Mouse (Mus musculus): ENCODE measurements around the gene Rpl19. TPM values are rescaled to one million over a fixed set of nuclear protein-coding genes. Genes with fewer than 3 reads are reported as not detected.
A peak's percentile ranks its signal among the peaks of the same experiment; 100 is the strongest.

Gene Rpl19
- total RNA-seq, 2 experiments from 2014 or later = 560 to 591 TPM

DNA sequence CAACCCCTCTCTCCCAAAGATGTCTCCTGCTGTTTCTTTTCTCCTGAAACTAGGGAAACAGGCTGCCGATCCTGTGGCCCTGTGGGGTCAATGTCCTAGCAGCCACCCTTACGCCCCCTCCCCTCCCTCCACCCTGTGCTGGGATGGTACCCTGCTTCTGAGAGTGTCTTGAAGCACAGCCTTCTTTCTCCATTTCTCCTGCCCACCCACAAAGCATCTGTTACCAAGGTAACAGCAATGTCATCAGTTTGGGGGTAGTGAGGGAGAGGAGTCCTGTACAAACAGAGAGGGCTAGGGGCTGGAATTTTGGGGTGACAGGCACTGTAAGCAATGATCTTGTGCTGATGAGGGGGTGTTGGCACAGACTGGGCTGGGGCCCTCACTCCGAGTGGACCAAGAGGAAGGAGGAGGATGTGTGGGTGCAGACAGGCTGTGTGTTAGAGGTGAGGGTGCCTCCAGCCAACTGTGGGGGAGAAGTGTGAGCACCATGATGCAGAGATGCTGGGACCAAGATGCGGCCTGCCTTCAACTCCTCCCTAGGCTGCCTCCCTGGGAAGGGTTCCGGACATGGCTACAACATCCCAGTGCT lies 33.7 kb downstream of the Rpl19 start:
- Histone ChIP-seq H3K27ac (peak overlapping the region; percentile 89), H3K4me3 (no peak overlapping the region)
- intact Hi-C loops (cut with DNase I) = no loop called here
- TF ChIP-seq CTCF (IDR thresholded peaks at IDR 0.05) = no peak
- DNase-seq (ENCODE audit: extremely low spot score in 1 of 2, low spot score in 2 of 2) = peak; percentile 30 to 55

DNA sequence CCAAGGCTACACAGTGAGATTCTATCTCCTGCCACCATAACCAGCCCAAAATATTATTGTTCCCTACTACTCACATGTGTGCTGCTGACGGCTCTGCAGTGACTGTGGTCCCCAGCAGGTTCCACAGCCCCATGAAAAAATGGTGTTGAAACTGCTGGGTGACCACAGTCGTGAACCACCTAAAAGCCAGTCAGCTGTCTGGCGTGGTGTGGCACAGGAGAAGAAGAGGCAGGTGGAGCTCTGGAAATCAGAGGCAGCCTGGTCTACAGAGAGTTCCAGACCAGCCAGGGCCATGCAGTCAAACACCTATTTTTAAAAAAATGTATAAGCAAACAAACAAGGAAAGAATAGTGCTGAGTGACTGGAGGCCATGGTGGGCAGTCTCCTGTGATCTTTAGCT lies 34.9 kb downstream of the Rpl19 start:
- intact Hi-C loops (cut with DNase I) = no loop called here
- no peak for TF ChIP-seq CTCF (IDR thresholded peaks at IDR 0.05)
- Histone ChIP-seq H3K4me3 (no peak overlapping the region), H3K27ac (peak overlapping the region; percentile 89)
- no peak for DNase-seq (ENCODE audit: extremely low spot score in 1 of 2, low spot score in 2 of 2)

DNA sequence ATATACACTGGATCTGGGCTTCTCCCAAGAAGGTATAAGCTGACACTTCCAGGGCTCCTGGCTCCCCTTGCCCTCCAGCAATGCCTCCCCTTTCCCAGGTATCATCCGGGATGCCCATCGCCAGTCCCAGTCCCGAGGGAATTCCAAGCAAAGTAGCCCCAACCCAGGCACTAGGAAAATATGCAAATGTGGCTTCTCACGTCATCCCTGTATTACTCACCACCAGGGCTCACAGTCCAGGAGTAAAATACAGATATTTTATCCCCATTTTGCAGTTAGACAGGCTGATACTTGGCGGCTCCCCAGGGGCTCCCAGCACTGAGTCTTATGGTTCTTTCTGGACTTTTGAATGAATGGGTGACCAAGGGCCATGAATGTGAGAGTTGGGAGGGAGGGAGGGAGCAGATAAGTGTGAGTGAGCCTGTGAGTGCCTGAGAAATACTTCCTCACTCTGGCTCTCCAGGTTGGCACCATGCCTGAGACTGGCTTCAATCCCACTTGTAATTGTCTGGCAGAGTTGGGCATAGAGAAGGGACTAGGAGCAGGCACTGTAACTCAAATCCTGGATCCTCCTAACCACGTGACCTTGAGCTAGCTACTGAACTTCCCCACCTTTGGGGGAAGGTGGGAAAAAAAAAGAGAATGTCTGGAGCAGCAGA lies 35.5 kb downstream of the Rpl19 start:
- no peak; the same call in 1 of the 2 replicates for TF ChIP-seq CTCF (IDR thresholded peaks at IDR 0.05)

DNA sequence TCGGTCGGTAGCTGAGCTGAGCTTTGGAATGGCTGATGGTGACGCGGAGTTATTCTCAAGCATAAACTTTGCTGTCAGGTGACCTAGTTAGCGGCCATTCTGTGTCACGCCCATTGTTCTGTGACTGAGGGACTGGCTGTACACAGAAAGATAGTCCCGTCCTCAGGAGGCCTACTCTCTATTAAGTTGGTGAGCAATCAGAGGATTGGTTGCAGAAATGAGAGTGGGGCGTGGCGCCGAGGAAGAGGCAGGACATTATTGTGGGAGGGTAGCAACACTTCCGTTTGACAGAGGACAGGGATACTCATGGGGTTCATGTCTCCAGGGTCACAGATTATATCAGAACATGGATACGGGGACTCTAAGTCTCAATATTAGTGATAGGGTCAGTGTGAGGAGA lies 39.7 kb downstream of the Rpl19 start:
- H3K27ac ChIP-seq = no peak overlapping the region
- intact Hi-C loops (cut with DNase I) = no loop called here
- no peak for TF ChIP-seq CTCF (IDR thresholded peaks at IDR 0.05)
- DNase-seq (ENCODE audit: extremely low spot score in 1 of 2, low spot score in 2 of 2) = no peak
- H3K4me3 ChIP-seq = no peak overlapping the region

More for the DNA sequence above, 35.5 kb downstream of the Rpl19 start:
- Histone ChIP-seq H3K27ac (peak overlapping the region; percentile 89; the same call in 1 of the 2 replicates), H3K4me3 (no peak overlapping the region)
- DNase-seq (ENCODE audit: extremely low spot score in 1 of 2, low spot score in 2 of 2) = peak in 1 of 2 experiments; percentile 55
- intact Hi-C loops (cut with DNase I) = no loop called here

DNA sequence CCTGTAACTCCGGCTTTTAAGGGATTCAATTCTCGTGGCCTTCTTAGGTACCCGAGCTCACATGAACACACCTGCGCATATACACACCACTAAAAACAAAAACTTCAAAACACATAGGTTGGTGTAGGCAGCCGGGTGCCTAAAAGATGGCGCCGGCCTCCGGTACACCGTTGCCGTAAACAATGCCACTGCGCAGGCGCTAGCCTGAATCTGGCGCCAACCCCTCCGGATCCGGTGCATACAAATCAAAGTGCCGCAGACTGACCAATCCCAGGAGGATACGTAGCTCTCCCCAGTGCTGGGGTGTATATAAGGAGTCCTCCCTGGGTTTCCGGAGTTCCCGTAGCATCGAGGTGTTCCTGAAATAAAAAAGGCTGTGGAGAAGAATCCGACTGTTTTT lies 40.7 kb downstream of the Rpl19 start:
- no peak overlapping the region for H3K4me3 ChIP-seq
- DNase-seq (ENCODE audit: extremely low spot score in 1 of 2, low spot score in 2 of 2) = no peak
- H3K27ac ChIP-seq = no peak overlapping the region
- intact Hi-C loops (cut with DNase I) = no loop called here
- no peak for TF ChIP-seq CTCF (IDR thresholded peaks at IDR 0.05)

DNA sequence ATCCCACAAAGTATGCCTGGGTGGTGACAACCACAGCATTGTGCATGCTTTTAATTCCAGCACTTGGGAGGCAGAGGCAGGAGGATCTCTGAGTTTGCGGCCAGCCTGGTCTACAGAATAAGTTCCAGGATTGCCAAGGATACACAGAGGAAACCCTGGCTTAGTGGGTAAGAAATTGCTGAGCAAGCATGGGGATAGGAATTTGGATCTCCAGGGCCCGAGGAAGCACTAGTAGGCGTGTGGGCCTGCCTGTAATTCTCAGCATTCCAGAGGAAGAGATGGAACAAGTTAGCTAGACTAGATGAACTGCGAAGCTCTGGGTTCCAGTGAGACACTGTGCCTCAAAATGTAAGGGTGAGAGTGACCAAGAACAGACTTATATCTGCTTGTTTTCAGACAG lies 46.9 kb downstream of the Rpl19 start:
- no peak for TF ChIP-seq CTCF (IDR thresholded peaks at IDR 0.05)
- Histone ChIP-seq H3K27ac (no peak overlapping the region), H3K4me3 (no peak overlapping the region)
- DNase-seq (ENCODE audit: extremely low spot score in 1 of 2, low spot score in 2 of 2) = no peak
- intact Hi-C loops (cut with DNase I) = no loop called here

DNA sequence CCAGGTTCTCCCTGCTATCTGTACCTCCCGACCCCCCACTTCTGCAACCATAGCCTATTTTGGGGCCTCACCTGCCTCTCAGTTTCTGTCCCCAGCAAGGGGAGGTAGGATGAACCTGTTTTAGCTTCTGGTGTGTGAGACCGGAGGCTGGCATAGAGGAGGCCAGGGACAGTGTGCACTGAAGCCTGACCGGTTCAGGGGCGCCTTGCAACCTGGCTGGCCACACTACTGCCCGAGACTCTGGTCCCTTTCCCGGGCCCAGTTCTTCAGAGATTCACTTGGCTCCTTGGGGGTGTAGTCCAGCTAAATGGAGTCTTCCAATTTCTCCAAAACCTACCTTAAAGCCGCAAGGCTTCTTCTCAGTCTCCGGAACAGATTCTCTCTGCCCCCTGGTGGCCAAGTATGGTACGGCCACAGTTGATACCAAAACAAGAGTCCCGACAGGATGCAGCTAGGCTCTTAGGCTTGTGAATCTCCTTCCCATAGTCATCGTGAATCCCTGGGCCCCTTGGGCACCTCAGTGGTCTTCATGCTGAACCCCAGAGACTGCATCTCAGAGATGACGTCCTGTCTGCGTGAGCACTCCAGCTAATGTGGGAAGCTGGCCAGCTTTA lies 48.8 kb downstream of the Rpl19 start:
- Histone ChIP-seq H3K4me3 (no peak overlapping the region), H3K27ac (no peak overlapping the region)
- peak; percentile 87 to 93 for DNase-seq (ENCODE audit: extremely low spot score in 1 of 2, low spot score in 2 of 2)
- peak; percentile 96 for TF ChIP-seq CTCF (IDR thresholded peaks at IDR 0.05)
- intact Hi-C loops (cut with DNase I) = loop anchor here (1.0 to 2.0 kb wide), 2 partner anchors 44 to 177 kb away; no protein-coding TSS in a partner anchor

DNA sequence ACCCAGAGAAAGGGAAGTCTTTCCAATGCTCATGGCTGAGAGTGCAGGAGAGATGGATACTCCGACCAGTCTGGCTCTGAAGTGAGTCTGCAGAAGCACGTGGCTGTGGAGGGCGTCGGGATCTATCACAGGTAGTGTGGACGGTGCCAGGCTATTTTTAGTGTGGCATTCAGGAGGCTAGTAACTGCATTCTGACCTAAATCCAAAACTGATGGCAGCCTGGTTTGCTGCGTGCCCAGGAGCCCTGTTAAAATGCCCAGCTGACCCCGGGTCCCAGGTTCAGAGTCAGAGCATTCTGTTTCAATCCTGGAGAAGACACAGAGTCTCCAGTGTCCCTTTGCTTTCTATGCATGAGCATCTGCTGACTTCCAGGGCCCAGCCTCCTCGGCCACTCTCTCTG lies 50.6 kb downstream of the Rpl19 start:
- no peak overlapping the region for H3K4me3 ChIP-seq
- DNase-seq (ENCODE audit: extremely low spot score in 1 of 2, low spot score in 2 of 2) = no peak
- no peak overlapping the region for H3K27ac ChIP-seq
- TF ChIP-seq CTCF (IDR thresholded peaks at IDR 0.05) = no peak
- intact Hi-C loops (cut with DNase I) = no loop called here

Small RNA genes lying within 50 kb of the gene (microRNA-seq; reads per million reads assigned to microRNA genes)
- gene Gm27597 = 0 reads per million in 2 experiments

Other genes starting within 250 kb of the Rpl19 start
- gene Rpl23, start 244.3 kb upstream of the Rpl19 start, total RNA-seq (2021) = 100 to 1,000 TPM; 326 to 327 TPM
- 100 to 1,000 TPM; 174 to 191 TPM for gene Lasp1, start 227.7 kb upstream of the Rpl19 start, total RNA-seq (2021)
- gene B230217C12Rik, start 185.9 kb upstream of the Rpl19 start, total RNA-seq (2021) = 10 to 100 TPM; 77.6 to 78.9 TPM
- 1 to 10 TPM; 2.8 to 2.9 TPM for gene Fbxo47, start 142.6 kb upstream of the Rpl19 start, total RNA-seq (2021)
- gene Plxdc1, start 40.3 kb upstream of the Rpl19 start, total RNA-seq (2021) = 10 to 100 TPM; 35.2 to 37.1 TPM
- 1 to 10 TPM; 1.2 TPM for gene Arl5c, start 30.5 kb upstream of the Rpl19 start, total RNA-seq (2021)
- gene Cacnb1, start 3.7 kb upstream of the Rpl19 start, total RNA-seq (2021) = 100 to 1,000 TPM; 150 to 170 TPM
- gene Stac2, start 26.8 kb downstream of the Rpl19 start, total RNA-seq (2021) = 10 to 100 TPM; 97.3 to 99.9 TPM
- gene Fbxl20, start 123.7 kb downstream of the Rpl19 start, total RNA-seq (2021) = 10 to 100 TPM; 33.2 to 33.6 TPM
- gene Med1, start 166.6 kb downstream of the Rpl19 start, total RNA-seq (2021) = 10 to 100 TPM; 54.9 to 55.1 TPM
- gene Cdk12, start 176.3 kb downstream of the Rpl19 start, total RNA-seq (2021) = 10 to 100 TPM; 40.0 to 40.3 TPM

Data from left cerebral cortex, adult 2 months (tissue).